In the genomic region with DNA sequence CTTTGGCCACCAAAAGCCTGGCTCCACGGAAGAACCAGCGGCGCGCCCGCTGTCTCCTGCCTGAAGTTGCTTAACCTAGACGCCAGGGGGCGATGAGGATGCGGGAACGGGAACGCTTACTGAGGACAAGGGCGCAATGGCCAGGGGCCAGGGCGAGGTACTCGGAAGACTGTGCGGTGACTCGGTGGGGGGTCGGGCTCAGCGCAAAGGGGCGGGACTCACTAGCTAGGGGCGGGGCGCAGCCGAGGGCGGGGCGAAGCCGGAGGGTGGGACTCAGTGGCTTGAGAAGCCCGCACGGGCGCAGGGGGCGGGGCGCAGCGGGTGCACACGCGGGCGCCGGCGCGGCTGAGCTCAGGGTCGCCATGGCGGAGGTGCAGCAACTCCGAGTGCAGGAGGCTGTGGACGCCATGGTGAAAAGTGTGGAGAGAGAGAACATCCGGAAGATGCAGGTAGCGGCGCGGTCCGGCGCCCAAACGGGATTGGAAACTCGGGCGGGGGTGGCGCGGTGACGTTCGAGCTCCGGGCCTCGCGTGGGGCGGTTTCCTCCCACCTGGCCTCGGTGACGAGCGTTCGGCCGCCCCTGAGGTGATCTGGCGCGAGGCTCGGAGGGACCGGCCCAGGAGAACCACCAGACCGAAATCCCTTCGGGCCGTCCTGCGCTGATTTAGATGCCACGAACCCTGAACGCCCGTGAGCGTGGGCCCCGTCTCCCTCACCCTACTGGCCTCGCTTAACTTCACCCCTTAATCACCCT, we compare ENCODE assay signal across 8 mouse cellular contexts. TPM values are rescaled to one million over a fixed set of nuclear protein-coding genes. Genes with fewer than 3 reads are reported as not detected.
DNase-seq lines count a peak whose midpoint lies in the region; ATAC-seq and TF ChIP-seq lines count a peak whose summit lies in the region.

A gene (plus strand): TSS at position 276 of the 754 bp plus-strand sequence.

- H3K4me2 ChIP-seq in embryonic facial prominence, embryonic 13.5 days = peak within 1 kb of the TSS; percentile 93
- H3K4me2 ChIP-seq in limb, embryonic 12.5 days = peak within 1 kb of the TSS; percentile 85
- peak within 1 kb of the TSS; percentile 78 for H3K4me2 ChIP-seq in midbrain, embryonic 15.5 days

- H3K27ac ChIP-seq in embryonic facial prominence, embryonic 13.5 days = peak within 1 kb of the TSS; percentile 65
- peak within 1 kb of the TSS; percentile 73 for H3K27ac ChIP-seq in kidney, adult 2 months (ENCODE audit: insufficient read depth, low read depth, low read length)
- peak within 1 kb of the TSS; percentile 59 for H3K27ac ChIP-seq in limb, embryonic 12.5 days
- peak within 1 kb of the TSS; percentile 89 for H3K27ac ChIP-seq in midbrain, embryonic 15.5 days
- H3K27ac ChIP-seq in spleen, adult 2 months (ENCODE audit: insufficient read depth, low read length) = peak within 1 kb of the TSS; percentile 85

- peak within 1 kb of the TSS; percentile 85 for H3K9ac ChIP-seq in embryonic facial prominence, embryonic 13.5 days
- peak within 1 kb of the TSS; percentile 76 for H3K9ac ChIP-seq in limb, embryonic 12.5 days (replicated peaks)
- H3K9ac ChIP-seq in midbrain, embryonic 15.5 days = peak within 1 kb of the TSS; percentile 79

- H3K36me3 ChIP-seq in embryonic facial prominence, embryonic 13.5 days = peaks cover 17% of the 10 kb centered on the region
- no peaks in the 10 kb centered on the region for H3K36me3 ChIP-seq in kidney, adult 2 months (ENCODE audit: control insufficient read depth, insufficient read depth, low read length)
- H3K36me3 ChIP-seq in limb, embryonic 12.5 days = peaks cover 24% of the 10 kb centered on the region
- H3K36me3 ChIP-seq in midbrain, embryonic 15.5 days (replicated peaks) = 0 out of 2 replicates have a peak, but pooled peaks cover 2% of the 10 kb centered on the region
- 0 out of 2 replicates have a peak, but pooled peaks cover 1% of the 10 kb centered on the region for H3K36me3 ChIP-seq in spleen, adult 2 months (ENCODE audit: control insufficient read depth, insufficient read depth, low read length)

- H3K4me1 ChIP-seq in embryonic facial prominence, embryonic 13.5 days = peaks cover 12% of the 10 kb centered on the region
- H3K4me1 ChIP-seq in kidney, adult 2 months (ENCODE audit: control insufficient read depth, insufficient read depth, low read length) = peaks cover 10% of the 10 kb centered on the region
- peaks cover 10% of the 10 kb centered on the region for H3K4me1 ChIP-seq in limb, embryonic 12.5 days (replicated peaks)
- peaks cover 23% of the 10 kb centered on the region for H3K4me1 ChIP-seq in midbrain, embryonic 15.5 days
- peaks cover 4% of the 10 kb centered on the region; the same call in 1 of the 2 replicates for H3K4me1 ChIP-seq in spleen, adult 2 months (ENCODE audit: control insufficient read depth, insufficient read depth, insufficient read length)

- WGBS in embryonic facial prominence, embryonic 13.5 days = under 1% methylated on average over 76 of the region's 76 CpGs
- under 1% methylated on average over 73 of the region's 76 CpGs for WGBS in kidney, adult 2 months
- WGBS in limb, embryonic 12.5 days = under 1% methylated on average over 76 of the region's 76 CpGs
- WGBS in midbrain, embryonic 15.5 days = 1% methylated on average over 73 of the region's 76 CpGs
- WGBS in spleen, adult 2 months = under 1% methylated on average over 76 of the region's 76 CpGs

- TF ChIP-seq POLR2A in kidney, adult 2 months (IDR thresholded peaks at IDR 0.05; ENCODE audit: low read depth, low read length) = peak; percentile 11
- peak; percentile 68 for TF ChIP-seq POLR2A in spleen, adult 2 months (IDR thresholded peaks at IDR 0.05; ENCODE audit: low read depth, low read length)

- H3K9me3 ChIP-seq in embryonic facial prominence, embryonic 13.5 days = no peaks in the 10 kb centered on the region
- no peaks in the 10 kb centered on the region for H3K9me3 ChIP-seq in limb, embryonic 12.5 days
- H3K9me3 ChIP-seq in midbrain, embryonic 15.5 days = no peaks in the 10 kb centered on the region

- H3K4me3 ChIP-seq in embryonic facial prominence, embryonic 13.5 days = peak within 1 kb of the TSS; percentile 69
- peak within 1 kb of the TSS; percentile 63 for H3K4me3 ChIP-seq in kidney, adult 2 months (ENCODE audit: insufficient read depth, low read depth, low read length)
- H3K4me3 ChIP-seq in limb, embryonic 12.5 days (replicated peaks) = peak within 1 kb of the TSS; percentile 69
- H3K4me3 ChIP-seq in midbrain, embryonic 15.5 days = peak within 1 kb of the TSS; percentile 81
- H3K4me3 ChIP-seq in spleen, adult 2 months (ENCODE audit: extremely low read depth, insufficient read depth, insufficient read length) = peak within 1 kb of the TSS; percentile 67

- peak; percentile 100 for DNase-seq in 3134 (ENCODE audit: extremely low read depth, insufficient read length, low spot score)
- DNase-seq in adrenal gland, postnatal 36 days = peak; percentile 97 to 98
- peak; percentile 97 to 98 for DNase-seq in heart, adult 18-20 months
- peak; percentile 98 for DNase-seq in kidney, adult 2 months
- peak; percentile 92 to 93 for DNase-seq in spleen, adult 2 months (ENCODE audit: low read depth in 1 of 2, low spot score in 2 of 2)

- no peaks in the 10 kb centered on the region for H3K27me3 ChIP-seq in embryonic facial prominence, embryonic 13.5 days
- H3K27me3 ChIP-seq in kidney, adult 2 months (replicated peaks; ENCODE audit: control insufficient read depth, insufficient read depth, low read length) = no peaks in the 10 kb centered on the region
- no peaks in the 10 kb centered on the region for H3K27me3 ChIP-seq in limb, embryonic 12.5 days
- no peaks in the 10 kb centered on the region for H3K27me3 ChIP-seq in midbrain, embryonic 15.5 days (replicated peaks)
- H3K27me3 ChIP-seq in spleen, adult 2 months (ENCODE audit: control insufficient read depth, insufficient read depth, low read length) = no peaks in the 10 kb centered on the region

- ATAC-seq in embryonic facial prominence, embryonic 13.5 days (ENCODE audit: insufficient number of reproducible peaks, insufficient read depth, low FRiP score, low TSS enrichment, low read depth) = peak; percentile 92
- ATAC-seq in limb, embryonic 12.5 days (ENCODE audit: insufficient number of reproducible peaks, insufficient read depth, low FRiP score, low TSS enrichment, low read depth) = peak; percentile 94
- ATAC-seq in midbrain, embryonic 15.5 days (replicated peaks) = peak; percentile 93

- TF ChIP-seq CTCF in kidney, adult 2 months (conservative IDR thresholded peaks at IDR 0.05; ENCODE audit: insufficient read depth, insufficient read length, low read depth, low read length) = peak; percentile 94
- TF ChIP-seq CTCF in spleen, adult 2 months (IDR thresholded peaks at IDR 0.05; ENCODE audit: extremely low read depth, insufficient read depth, insufficient read length, insufficient replicate concordance) = peak; percentile 88

RNA-seq across cellular contexts. Expression of the gene that starts here (rescaled TPM):
- total RNA-seq in adrenal gland, postnatal 36 days (2021) = 100 to 1,000 TPM in 1 of 2 experiments, 10 to 100 TPM in 1; 70.1 to 117 TPM
- polyA plus RNA-seq in embryonic facial prominence, embryonic 13.5 days (2015; fragmentation: Nextera tagmentation; extraction: Ambion mirVana) = 125 TPM in 2 replicates
- total RNA-seq in heart, adult 18-20 months (2021) = 10 to 100 TPM; 28.6 to 28.7 TPM
- polyA plus RNA-seq in kidney, adult 2 months (2012; rRNA removed) = 19.7 and 20.2 TPM in 2 replicates
- polyA plus RNA-seq in limb, embryonic 12.5 days (2016; fragmentation: Nextera tagmentation; extraction: Ambion mirVana) = 145 and 146 TPM in 2 replicates
- 118 and 122 TPM in 2 replicates for polyA plus RNA-seq in midbrain, embryonic 15.5 days (2015; fragmentation: Nextera tagmentation; extraction: Ambion mirVana)
- polyA plus RNA-seq in spleen, adult 2 months (2012; rRNA removed) = 8.9 and 9.7 TPM in 2 replicates

Comparison
In these comparisons a context has a peak if more than half of its experiments do, and no peak if none do; other contexts are left out.
1. Peak in every context shown above with its lines: DNase-seq, ATAC-seq, H3K4me3 ChIP-seq and H3K27ac ChIP-seq.